In genomic region chr15:82361459-82362018, GRCm38 (mm10) we compare ENCODE assay signal across 8 mouse cellular contexts. TPM values are rescaled to one million over a fixed set of nuclear protein-coding genes. Genes with fewer than 3 reads are reported as not detected.
A peak's percentile ranks its signal among the peaks of the same experiment; 100 is the strongest.
DNase-seq lines count a peak whose midpoint lies in the region; ATAC-seq lines count a peak whose summit lies in the region.

No protein-coding gene starts in this region.

- H3K9ac ChIP-seq in embryonic facial prominence, embryonic 14.5 days (ENCODE audit: low read depth, low read length): no peak overlapping the region
- H3K9ac ChIP-seq in forebrain, embryonic 15.5 days (replicated peaks): no peak overlapping the region

- H3K9me3 ChIP-seq in embryonic facial prominence, embryonic 14.5 days (ENCODE audit: control insufficient read depth, low read length): no peaks in the 10 kb centered on the region
- H3K9me3 ChIP-seq in forebrain, embryonic 15.5 days: no peaks in the 10 kb centered on the region

- H3K4me1 ChIP-seq in embryonic facial prominence, embryonic 14.5 days (ENCODE audit: control insufficient read depth, insufficient read depth, low read length): no peaks in the 10 kb centered on the region
- no peaks in the 10 kb centered on the region for H3K4me1 ChIP-seq in forebrain, embryonic 15.5 days

- no peak overlapping the region for H3K4me3 ChIP-seq in embryonic facial prominence, embryonic 14.5 days (ENCODE audit: low read depth, low read length)
- H3K4me3 ChIP-seq in forebrain, embryonic 15.5 days: no peak overlapping the region

- no peak overlapping the region; the same call in 1 of the 2 replicates for H3K27ac ChIP-seq in embryonic facial prominence, embryonic 14.5 days (replicated peaks; ENCODE audit: low read depth, low read length)
- no peak overlapping the region for H3K27ac ChIP-seq in forebrain, embryonic 15.5 days (replicated peaks)

- no peak overlapping the region for H3K4me2 ChIP-seq in embryonic facial prominence, embryonic 14.5 days (ENCODE audit: low read depth, low read length)
- no peak overlapping the region for H3K4me2 ChIP-seq in forebrain, embryonic 15.5 days (replicated peaks)

- no peaks in the 10 kb centered on the region for H3K36me3 ChIP-seq in embryonic facial prominence, embryonic 14.5 days (ENCODE audit: control insufficient read depth, insufficient read depth, low read length)
- no peaks in the 10 kb centered on the region for H3K36me3 ChIP-seq in forebrain, embryonic 15.5 days

- peak; percentile 88 for ATAC-seq in embryonic facial prominence, embryonic 14.5 days (ENCODE audit: low read depth)
- no peak for ATAC-seq in forebrain, embryonic 15.5 days (replicated peaks)

- H3K27me3 ChIP-seq in embryonic facial prominence, embryonic 14.5 days (replicated peaks; ENCODE audit: control insufficient read depth, insufficient read depth, low read length): no peaks in the 10 kb centered on the region
- no peaks in the 10 kb centered on the region for H3K27me3 ChIP-seq in forebrain, embryonic 15.5 days

- peak; percentile 72 for DNase-seq in gastrocnemius, adult 18-20 months (ENCODE audit: low spot score)
- DNase-seq in gastrocnemius, postnatal 10 days: no peak
- DNase-seq in CD4-positive helper T cell, adult 2 months (ENCODE audit: low read depth, low spot score): peak; percentile 20
- peak; percentile 60 for DNase-seq in embryonic facial prominence, embryonic 14.5 days (ENCODE audit: low spot score)
- peak; percentile 55 for DNase-seq in kidney, postnatal 14 days
- peak; percentile 50 for DNase-seq in thymus, postnatal 4 days
- DNase-seq in urinary bladder, postnatal 25 days (ENCODE audit: low spot score): no peak

- 58% methylated on average over 11 of the region's 11 CpGs for WGBS in embryonic facial prominence, embryonic 14.5 days
- 76% methylated on average over 11 of the region's 11 CpGs for WGBS in forebrain, embryonic 15.5 days

RNA-seq across cellular contexts. Expression of gene Ndufa6, which starts 7.4 kb away (rescaled TPM):
- total RNA-seq in gastrocnemius, adult 18-20 months (2021): 100 to 1,000 TPM; 481 to 494 TPM
- 100 to 1,000 TPM; 362 to 411 TPM for total RNA-seq in gastrocnemius, postnatal 10 days (2021)
- 325 and 390 TPM in 2 replicates for polyA plus RNA-seq in embryonic facial prominence, embryonic 14.5 days (2014; fragmentation: Nextera tagmentation; extraction: Ambion mirVana)
- polyA plus RNA-seq in forebrain, embryonic 15.5 days (2015; fragmentation: Nextera tagmentation; extraction: Ambion mirVana): 322 and 334 TPM in 2 replicates

RNA-seq across cellular contexts. Expression of gene Cyp2d22, which starts 18.5 kb away (rescaled TPM):
- total RNA-seq in gastrocnemius, adult 18-20 months (2021): 10 to 100 TPM; 11.6 to 12.4 TPM
- 10 to 100 TPM; 10.8 to 14.5 TPM for total RNA-seq in gastrocnemius, postnatal 10 days (2021)
- polyA plus RNA-seq in embryonic facial prominence, embryonic 14.5 days (2014; fragmentation: Nextera tagmentation; extraction: Ambion mirVana): 5.4 and 5.6 TPM in 2 replicates
- 1.9 and 2.7 TPM in 2 replicates for polyA plus RNA-seq in forebrain, embryonic 15.5 days (2015; fragmentation: Nextera tagmentation; extraction: Ambion mirVana)

RNA-seq across cellular contexts. Expression of gene Smdt1, which starts 22.8 kb away (rescaled TPM):
- 100 to 1,000 TPM; 123 to 154 TPM for total RNA-seq in gastrocnemius, adult 18-20 months (2021)
- total RNA-seq in gastrocnemius, postnatal 10 days (2021): 100 to 1,000 TPM; 143 to 156 TPM
- polyA plus RNA-seq in embryonic facial prominence, embryonic 14.5 days (2014; fragmentation: Nextera tagmentation; extraction: Ambion mirVana): 242 and 262 TPM in 2 replicates
- 292 and 313 TPM in 2 replicates for polyA plus RNA-seq in forebrain, embryonic 15.5 days (2015; fragmentation: Nextera tagmentation; extraction: Ambion mirVana)

RNA-seq across cellular contexts. Expression of gene Pheta2, which starts 22.8 kb away (rescaled TPM):
- total RNA-seq in gastrocnemius, adult 18-20 months (2021): under 1 TPM; 0.23 to 0.26 TPM
- total RNA-seq in gastrocnemius, postnatal 10 days (2021): 1 to 10 TPM; 3.0 to 4.9 TPM
- polyA plus RNA-seq in embryonic facial prominence, embryonic 14.5 days (2014; fragmentation: Nextera tagmentation; extraction: Ambion mirVana): 12.9 and 15.3 TPM in 2 replicates
- 1.4 and 1.5 TPM in 2 replicates for polyA plus RNA-seq in forebrain, embryonic 15.5 days (2015; fragmentation: Nextera tagmentation; extraction: Ambion mirVana)

RNA-seq across cellular contexts. Expression of gene Naga, which starts 22.8 kb away (rescaled TPM):
- 10 to 100 TPM in 1 of 2 experiments, 1 to 10 TPM in 1; 8.7 to 10.0 TPM for total RNA-seq in gastrocnemius, adult 18-20 months (2021)
- total RNA-seq in gastrocnemius, postnatal 10 days (2021): 10 to 100 TPM; 24.6 to 27.3 TPM
- 55.7 and 65.8 TPM in 2 replicates for polyA plus RNA-seq in embryonic facial prominence, embryonic 14.5 days (2014; fragmentation: Nextera tagmentation; extraction: Ambion mirVana)
- 23.2 and 23.9 TPM in 2 replicates for polyA plus RNA-seq in forebrain, embryonic 15.5 days (2015; fragmentation: Nextera tagmentation; extraction: Ambion mirVana)

Comparison
In these comparisons a context has a peak if more than half of its experiments do, and no peak if none do; other contexts are left out.
1. DNase-seq: peak in gastrocnemius, adult 18-20 months (single experiment), CD4-positive helper T cell, adult 2 months (single experiment), embryonic facial prominence, embryonic 14.5 days (single experiment), kidney, postnatal 14 days (single experiment) and thymus, postnatal 4 days (single experiment); none in gastrocnemius, postnatal 10 days (single experiment) and urinary bladder, postnatal 25 days (single experiment).